Mouse (Mus musculus) thymus, postnatal 14 days (tissue): ENCODE data around the gene Ube2e3.

Experiments used
- DNase-seq: peaks from one replicate; pipeline ENCODE4 v3.0.0; 2021

Ube2e3 gene

DNA sequence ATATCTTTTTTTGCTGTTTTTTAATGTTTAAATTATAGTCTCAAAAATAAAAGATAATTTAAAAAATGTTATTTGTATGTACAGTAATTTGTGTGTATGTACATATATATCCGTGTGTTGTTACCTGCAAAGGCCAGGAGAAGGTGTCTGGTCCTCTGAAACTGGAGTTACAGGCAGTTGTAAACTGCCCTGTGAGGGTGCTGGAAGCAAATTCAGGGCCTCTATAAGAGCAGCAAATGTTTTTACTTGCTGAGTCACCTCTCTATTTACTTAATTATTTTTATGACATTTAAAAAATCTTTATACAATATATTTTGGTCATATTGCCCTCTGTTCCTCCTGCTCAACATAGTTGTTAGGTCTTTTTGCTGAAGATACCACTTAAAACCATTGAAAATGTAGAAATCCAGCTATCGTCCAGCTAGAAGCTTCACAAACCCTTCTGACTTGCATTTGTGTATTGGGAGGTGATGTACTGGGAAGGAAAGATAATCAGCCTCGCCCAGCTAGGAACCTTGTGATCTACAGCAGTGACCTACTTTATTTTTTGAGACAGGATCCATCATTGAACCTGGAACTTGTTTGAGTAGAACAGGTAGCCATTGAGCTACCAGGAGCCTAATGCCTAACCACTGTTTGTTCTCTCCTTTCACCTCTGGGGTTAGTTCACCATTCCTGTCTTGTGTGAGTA is 15.0 kb downstream of the Ube2e3 start:
- no peak for DNase-seq

DNA sequence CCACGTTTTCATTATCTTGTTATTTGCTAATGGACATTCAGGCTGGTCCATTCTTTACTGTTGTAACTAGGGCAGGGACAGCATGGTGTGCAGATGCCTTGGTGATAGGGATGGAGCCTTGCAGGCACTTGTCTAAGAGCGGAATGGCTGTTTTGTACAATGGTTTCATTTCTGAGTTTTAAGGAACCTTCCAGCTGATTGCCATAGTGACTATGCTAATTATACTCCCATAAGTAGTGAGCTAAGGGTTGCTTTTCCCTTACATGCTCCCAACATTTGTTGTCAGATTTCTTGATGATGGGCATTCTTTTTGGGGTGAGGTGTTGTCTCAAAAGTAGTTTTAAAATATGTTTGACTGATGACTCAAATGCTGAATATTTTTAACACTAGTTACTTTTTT is 18.5 kb downstream of the Ube2e3 start:
- no peak for DNase-seq

DNA sequence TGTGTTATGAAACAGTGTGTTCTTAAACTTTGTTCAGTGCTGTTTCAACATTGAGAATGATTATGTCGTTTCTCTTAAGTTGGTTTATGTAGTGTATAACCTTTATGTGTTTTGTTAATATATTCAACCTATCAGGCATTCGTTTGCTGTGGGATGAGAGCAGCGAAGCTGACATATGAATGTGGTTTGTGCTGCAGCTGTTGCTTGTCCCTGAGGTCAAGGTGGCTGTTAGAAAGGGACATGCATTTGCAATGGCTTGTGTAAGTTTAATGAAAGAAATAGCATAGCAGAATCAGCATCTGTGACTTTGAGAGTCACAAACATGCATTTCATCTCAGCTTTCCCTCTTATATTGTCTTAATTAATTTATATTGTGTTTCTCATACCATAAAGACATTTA is 20.3 kb downstream of the Ube2e3 start:
- DNase-seq = no peak

- DNase-seq = no peak
Observed at GRCm38 (mm10) chr2:78895216-78895615, 27.3 kb downstream of the Ube2e3 start.

DNA sequence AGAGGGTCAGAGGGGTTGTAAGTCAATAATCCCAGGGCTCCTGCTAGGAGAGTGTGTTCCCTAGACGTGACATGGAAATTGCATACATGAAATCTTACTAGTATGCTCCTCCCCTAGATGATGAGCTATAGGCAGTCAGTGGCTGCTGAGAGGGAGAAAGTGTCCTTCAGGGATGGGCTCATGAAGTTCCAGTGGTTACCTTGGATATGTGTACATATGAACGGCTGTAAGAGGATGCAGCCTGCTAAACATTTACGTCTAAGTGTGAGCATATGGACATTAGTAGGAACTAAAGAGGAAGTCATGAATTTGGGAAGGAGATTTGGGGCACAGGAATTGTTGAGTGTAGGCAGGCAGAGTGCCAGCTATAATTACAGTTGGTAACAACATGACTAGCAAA is 38.0 kb downstream of the Ube2e3 start:
- no peak for DNase-seq

DNA sequence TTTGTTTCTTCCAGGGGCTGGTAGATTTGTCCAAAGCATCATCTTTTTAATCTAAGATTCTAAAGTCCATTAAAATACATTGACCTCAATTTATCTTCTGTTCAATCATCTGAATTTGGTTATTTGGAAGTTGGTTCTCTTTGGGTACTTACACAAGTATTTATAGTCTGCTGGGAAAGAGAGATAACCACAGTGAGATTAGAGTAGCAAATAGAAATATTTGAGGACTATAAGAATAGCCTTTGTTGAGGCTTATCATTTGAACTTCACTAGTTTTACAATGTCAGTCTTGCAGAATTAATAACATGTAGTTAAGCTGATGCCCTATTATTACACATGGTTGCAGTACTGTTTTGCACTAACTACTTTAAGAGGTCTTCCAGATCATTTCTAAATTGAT is 43.6 kb downstream of the Ube2e3 start:
- DNase-seq = no peak

DNA sequence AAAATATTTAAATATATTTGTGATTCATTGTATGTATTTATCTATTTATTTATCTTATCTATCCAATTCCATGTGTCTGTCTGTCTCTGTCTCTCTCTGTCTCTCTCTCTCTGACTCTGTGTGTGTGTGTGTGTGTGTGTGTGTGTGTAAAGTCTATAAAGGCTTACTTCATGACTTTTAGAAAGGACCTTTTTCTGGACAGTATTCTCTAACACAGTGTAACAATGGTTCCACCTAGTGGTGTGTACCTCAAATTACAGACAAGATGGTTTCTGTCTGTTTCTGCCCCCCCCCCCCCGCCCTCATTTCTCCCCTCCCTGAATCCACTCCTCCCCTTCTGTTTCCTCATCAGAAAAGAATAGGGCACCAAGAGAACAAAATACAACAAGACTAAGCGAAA is 46.9 kb downstream of the Ube2e3 start:
- DNase-seq = peak; percentile 8

GRCm38 (mm10) chr2:78922980-78923674 is 55.2 kb downstream of the Ube2e3 start:
- no peak for DNase-seq

- DNase-seq = no peak
Observed at GRCm38 (mm10) chr2:78925807-78926206, 57.9 kb downstream of the Ube2e3 start.

GRCm38 (mm10) chr2:78927625-78928024 is 59.7 kb downstream of the Ube2e3 start:
- DNase-seq = no peak

DNA sequence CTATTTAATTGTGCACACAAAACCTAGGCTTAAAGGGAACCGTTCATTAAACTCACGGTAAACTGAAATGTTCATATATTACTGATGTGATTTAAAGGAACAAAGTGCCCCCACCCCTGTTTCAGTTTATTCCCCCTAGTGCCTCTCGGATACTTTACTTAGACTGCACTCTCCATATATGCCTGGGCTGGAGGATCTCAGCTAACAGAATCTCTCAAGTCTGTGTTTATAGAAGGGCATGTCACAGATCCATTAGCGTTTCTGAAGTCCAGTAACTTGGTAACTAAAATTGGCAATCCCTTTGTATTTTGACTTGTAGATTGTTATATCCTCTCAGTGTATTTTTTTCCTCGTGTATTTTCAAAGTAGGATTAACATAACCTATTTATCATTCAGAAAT is 60.2 kb downstream of the Ube2e3 start:
- DNase-seq = no peak

- DNase-seq = peak; percentile 19
Observed at GRCm38 (mm10) chr2:78931358-78931757, 63.4 kb downstream of the Ube2e3 start.

- peak; percentile 10 for DNase-seq
Observed at GRCm38 (mm10) chr2:78959451-78959850, 91.5 kb downstream of the Ube2e3 start.

DNA sequence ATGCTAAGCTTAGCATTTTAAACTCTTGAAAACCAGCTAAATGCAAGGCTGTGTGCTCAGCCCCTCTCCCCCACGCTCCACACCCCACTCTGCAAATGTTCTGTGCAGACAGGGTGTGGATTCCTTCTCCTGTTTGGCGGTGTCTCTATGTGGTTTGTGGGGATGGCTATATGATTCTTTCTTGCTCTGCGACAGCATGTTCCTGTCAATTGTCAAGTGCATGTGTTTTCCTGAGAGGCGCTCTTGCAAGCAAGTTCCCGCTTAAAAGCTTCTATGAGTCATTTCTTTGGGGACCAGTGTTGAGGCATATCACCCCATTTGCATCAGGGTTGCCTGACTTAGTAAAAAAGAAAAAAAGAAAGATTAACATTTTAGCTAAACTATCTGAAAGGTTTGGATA is 92.4 kb downstream of the Ube2e3 start:
- DNase-seq = peak; percentile 44

DNA sequence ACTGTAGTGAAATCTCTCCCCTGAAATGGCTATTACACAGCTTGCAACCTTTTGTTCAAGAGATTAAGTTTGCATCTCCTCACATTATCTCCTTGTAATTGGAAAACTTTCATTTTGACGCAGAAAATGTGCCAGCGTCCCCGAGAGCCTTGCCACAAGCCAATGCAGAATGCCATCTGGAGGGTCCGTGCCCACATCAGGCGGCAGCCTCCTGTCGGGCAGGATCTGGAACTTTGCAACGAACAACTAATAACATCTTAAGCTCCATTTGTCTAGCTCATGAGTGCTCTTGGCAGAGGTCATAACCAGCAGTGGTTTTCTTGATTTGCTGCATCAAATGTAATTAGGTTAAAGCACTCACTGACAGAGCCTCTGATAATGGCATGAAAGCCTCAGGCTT is 93.1 kb downstream of the Ube2e3 start:
- no peak for DNase-seq

- DNase-seq = no peak
Observed at GRCm38 (mm10) chr2:78961580-78961979, 93.7 kb downstream of the Ube2e3 start.

- no peak for DNase-seq
Observed at GRCm38 (mm10) chr2:78964995-78965394, 97.1 kb downstream of the Ube2e3 start.

DNA sequence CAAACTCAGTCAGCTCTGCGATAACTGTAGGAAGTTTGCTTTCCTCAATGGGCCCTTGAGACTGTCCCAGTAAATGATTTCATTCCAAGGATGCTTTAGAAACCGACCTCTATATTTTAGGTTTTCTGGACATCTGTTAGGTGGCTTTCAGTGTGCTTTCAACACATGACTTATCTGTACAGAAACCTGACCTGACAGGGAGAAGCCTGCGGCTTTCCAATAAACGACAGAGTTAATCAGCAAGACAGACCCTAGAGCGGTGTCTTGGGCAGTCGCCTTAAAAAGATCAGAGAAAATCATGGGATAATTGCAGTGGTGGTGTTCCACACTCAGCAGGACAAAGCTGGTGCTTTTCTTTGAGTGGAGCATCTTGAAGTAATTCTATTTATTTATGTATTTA is 97.5 kb downstream of the Ube2e3 start:
- no peak for DNase-seq

GRCm38 (mm10) chr2:78970088-78970487 is 102.2 kb downstream of the Ube2e3 start:
- no peak for DNase-seq
